Mouse (Mus musculus): ENCODE data around the gene Loxl3. TPM values are rescaled to one million over a fixed set of nuclear protein-coding genes. Genes with fewer than 3 reads are reported as not detected.

The Loxl3 gene
- total RNA-seq, 2 experiments from 2014 or later, result 2.0 to 2.2 TPM

DNA sequence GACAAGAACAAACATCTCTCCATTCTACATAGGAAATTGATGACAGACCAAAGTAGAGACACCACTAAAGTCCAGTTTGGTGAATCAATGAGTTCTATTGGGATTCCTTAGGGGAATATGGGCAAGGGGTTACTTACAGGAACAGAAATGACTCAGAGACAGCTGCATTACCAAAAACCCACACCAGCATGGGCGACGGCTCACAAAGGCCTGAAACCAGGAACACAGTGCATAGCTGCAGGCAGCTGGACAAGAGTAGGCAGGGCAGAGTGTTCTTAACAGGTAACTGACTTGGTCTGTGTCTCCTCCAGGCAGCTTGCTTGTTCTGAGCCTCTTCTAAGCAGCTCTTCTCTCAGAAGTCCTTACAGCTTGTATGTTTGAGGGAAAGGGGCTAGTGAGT lies 18.2 kb upstream of the Loxl3 start:
- no peak for DNase-seq (ENCODE audit: low spot score in 2 of 2)

DNA sequence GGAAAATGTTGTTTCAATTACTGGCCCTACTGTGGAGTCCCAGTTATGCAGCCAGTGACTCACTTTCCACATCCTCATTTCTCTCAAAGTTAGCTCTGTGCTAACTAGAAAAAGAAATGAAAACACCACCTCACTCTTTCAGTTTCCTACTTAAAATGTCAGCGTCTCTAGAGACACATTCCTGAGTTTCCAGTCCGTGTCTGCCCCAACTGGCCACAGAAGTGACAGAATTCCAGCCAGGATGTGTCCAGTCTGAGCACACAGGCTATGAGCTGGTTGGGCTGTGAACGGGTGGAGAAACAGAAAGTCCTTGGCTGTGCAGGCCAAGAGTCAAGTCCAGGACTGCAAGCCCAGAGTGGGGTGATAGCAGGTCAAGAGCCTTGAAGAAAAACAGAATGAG lies 16.8 kb upstream of the Loxl3 start:
- no peak for DNase-seq (ENCODE audit: low spot score in 2 of 2)

DNA sequence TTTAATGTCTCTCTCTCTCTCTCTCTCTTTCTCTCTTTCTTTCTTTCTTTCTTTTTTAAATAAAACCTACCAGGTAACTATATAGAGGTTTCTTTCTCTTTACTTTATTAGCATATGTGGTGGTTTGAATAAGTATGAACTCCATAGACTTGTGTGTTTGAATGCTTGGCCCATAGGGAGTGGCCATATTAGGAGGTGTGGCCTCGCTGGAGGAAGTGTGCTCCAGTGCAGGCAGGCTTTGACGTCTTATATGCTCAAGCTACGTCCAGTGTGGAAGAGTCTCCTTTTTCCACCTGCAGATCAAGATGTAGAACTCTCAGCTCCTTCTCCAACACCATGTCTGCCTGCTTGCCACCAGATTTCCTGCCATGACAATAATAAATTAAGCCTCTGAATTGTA lies 14.9 kb upstream of the Loxl3 start:
- no peak for DNase-seq (ENCODE audit: low spot score in 2 of 2)

DNA sequence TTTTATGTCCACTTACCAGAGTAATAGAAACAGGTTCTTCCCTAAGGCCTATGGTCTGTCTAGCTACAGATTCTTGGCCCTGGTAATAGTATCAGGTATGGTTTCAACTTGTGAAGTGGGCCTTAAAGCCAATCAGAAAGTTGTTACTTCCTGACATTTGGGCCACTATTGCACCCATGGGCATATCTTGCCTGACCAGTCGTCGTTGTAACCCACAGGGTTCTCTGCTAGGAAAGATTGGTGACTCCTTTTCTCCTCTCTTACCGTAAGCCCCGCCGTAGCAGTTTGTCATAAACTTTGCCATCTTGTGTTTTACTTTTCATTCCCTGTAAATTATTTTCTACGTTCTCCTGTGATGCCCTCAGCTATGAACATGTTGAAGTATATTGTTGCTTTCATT lies 13.9 kb upstream of the Loxl3 start:
- DNase-seq (ENCODE audit: low spot score in 2 of 2), result no peak

DNA sequence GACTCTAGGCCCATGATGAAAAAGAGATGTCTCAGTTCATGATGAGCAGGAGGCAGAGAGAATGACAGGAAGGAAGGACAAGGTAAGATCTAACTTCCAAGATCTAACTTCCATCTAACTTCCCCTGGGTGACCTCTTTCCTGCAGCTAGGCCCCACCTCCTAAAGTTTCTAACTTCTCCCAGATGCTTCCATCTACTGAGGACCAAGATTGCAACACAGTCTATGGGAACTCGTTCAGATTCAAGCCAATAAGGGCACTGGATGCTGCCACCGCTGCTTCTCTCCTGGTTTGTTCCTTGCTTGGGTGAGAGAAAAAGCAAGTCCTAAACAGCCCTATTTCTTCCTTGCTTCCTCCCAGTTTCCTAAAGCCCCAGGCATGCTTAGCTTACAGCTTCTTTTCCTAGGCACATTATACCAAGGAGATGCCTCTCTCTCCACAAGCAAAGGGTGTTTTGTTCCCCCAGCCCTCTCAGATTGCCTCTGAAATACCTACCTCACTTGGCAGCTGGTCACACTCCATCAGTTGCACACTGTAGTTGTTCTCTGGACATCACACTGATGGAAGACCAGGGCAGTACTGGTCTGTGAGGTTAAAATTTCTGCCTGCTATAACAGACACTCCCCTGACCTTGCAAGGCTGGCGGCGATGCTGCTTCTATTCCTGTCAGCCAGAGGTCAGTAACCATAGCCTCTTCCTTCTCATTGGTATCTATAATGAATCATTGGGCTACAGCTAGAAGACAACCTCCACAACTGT lies 13.0 kb upstream of the Loxl3 start:
- DNase-seq (ENCODE audit: low spot score in 2 of 2), result no peak

DNA sequence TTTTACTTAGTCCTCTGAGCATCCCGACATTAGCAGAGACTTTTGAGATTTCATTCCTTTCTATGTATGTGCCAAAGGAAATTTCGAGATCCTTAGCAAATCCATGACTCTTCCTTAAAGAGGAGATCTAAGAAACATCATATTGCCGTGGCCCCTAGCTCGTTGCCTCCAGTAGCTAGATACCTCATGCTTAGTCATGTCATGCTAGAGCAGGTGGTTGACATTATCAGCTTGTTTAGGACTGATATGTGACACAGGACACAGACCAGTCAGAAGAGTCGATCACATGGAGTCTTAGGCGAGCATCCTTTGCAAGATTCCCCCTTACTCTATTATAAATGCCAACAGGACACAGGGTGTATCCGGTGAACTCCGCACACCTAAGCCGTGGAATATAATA lies 11.0 kb upstream of the Loxl3 start:
- no peak for DNase-seq (ENCODE audit: low spot score in 2 of 2)

DNA sequence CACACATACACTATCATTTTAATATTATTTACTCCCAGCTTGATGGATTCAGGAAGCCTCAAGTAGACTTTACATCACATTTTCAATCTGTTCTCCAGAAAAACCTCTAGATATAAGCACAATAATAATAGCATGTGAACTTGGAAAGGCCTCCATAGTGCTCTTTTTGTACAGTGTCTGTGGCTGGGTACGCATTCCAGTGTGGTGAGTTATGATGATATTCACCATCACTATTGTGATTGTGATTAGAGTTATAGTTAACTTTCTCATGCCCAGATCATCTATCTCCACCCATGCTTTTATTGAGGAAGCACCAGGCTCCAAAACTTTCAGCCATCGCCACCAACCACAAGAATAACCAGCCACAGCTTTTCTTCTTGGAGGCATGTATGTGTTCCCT lies 10.2 kb upstream of the Loxl3 start:
- DNase-seq (ENCODE audit: low spot score in 2 of 2), result no peak

DNA sequence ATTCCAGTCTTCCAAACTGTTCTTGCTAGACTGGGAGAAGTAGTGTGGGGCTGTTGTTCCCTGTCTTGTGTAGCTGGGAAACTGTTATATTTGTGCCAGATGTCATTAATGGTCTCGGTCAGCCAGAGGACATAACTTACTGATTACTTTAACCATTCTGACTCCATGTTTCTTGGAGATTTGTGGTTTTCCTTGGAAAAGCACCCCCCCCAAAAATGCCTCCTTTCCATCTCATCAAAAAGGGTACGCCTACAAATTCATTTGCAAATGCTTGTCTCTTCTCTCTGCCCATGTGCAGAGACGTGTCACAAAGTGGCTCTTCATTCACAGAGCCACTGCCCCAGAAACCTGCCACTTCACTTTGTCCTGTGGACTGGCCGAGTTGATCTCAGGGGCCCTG lies 9.6 kb upstream of the Loxl3 start:
- no peak for DNase-seq (ENCODE audit: low spot score in 2 of 2)

DNA sequence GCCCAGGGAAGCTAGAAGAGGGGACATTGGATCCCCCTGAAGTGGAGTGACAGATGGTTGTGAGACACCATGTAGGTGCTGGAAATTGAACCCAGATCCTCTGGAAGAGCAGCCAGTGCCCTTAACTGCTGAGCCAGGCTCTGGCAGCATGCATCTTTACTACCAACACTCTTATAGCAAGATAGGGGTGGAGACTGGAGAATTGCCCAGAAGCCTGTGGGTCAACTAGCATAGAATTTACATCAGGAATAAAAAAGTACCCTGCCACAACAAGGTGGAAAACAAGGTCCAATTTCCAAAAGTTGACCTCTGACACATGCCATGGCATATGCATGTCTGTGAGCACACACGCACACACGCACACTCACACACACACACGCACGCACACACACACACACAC lies 8.8 kb upstream of the Loxl3 start:
- DNase-seq (ENCODE audit: low spot score in 2 of 2), result no peak

DNA sequence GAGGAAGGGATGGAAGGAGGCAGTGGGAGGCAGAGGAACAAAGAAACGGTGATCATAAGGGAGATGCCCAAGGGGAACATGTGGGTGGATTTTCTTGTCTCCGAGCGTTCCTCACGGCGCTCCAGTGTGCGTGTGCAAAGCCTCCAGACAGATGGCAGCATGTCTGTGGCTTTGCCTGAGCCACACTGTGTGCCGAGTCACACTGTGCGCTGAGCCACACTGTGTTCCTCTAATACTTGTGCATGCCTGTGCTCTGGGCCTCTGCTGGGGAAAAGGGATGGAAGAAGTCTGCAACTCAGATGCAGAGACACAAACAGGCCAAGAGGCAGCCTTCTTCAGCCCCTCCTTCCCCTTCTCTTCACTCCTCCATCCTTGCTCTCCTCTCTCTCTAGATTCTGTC lies 6.7 kb upstream of the Loxl3 start:
- DNase-seq (ENCODE audit: low spot score in 2 of 2), result no peak

DNA sequence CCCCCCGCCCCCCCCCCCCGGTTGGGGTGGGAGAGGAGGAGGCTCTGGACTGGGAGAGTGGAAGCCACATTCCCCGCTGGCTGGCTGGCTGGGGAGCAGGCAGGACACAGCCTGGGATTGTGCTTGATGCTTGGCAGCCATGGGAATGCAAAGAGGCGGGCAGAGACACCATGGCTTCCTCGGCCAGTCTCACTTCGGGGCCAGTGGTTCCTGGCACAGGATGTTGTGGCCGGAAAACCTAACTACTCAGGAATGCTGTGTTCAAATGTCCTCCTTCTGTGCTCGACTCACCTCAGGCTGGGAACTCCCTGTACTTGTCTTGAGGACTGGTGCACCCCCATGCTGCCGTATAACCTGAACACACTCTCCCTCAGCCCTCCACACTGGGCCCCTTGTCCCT lies 6.3 kb upstream of the Loxl3 start:
- no peak for DNase-seq (ENCODE audit: low spot score in 2 of 2)

DNA sequence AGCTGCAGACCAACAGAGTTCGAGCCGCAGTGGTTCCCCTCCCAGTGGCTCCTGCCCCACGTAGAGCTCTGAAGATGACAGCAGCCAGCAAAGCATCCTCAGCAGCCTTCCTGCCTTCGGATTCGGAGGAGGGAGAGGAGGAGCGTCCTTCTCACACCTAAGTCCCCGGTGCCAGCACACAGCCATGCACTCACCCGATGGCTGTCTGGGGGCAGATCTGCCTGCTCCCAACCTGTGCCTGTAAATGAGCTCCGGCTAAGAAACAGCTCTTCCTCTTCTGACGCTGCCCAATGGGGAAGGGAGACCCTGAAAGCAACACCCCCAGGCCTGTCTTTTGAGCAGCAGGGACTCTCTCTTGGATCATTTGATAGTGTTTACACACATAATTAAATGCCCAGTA lies 4.2 kb upstream of the Loxl3 start:
- DNase-seq (ENCODE audit: low spot score in 2 of 2), result no peak

DNA sequence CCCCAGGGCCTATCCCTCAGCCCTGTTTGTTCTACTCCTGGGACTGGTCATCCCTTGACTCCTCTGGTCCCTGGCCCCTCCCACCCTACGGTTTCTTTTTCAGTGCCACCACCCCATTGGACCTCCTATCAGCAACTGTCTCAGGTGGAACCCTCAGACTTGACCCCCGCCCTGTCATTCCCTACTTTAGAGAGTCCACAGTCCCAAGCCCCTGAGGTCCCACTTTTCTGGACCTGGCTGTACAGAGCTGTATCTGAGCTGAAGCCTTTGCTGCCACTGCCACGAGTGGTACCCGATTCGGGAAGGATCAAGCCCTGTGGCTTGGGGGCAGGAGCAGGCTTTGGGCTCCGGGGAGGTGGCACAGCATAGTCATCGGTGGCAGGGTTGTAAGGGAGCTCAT lies 2.9 kb upstream of the Loxl3 start:
- DNase-seq (ENCODE audit: low spot score in 2 of 2), result no peak

DNA sequence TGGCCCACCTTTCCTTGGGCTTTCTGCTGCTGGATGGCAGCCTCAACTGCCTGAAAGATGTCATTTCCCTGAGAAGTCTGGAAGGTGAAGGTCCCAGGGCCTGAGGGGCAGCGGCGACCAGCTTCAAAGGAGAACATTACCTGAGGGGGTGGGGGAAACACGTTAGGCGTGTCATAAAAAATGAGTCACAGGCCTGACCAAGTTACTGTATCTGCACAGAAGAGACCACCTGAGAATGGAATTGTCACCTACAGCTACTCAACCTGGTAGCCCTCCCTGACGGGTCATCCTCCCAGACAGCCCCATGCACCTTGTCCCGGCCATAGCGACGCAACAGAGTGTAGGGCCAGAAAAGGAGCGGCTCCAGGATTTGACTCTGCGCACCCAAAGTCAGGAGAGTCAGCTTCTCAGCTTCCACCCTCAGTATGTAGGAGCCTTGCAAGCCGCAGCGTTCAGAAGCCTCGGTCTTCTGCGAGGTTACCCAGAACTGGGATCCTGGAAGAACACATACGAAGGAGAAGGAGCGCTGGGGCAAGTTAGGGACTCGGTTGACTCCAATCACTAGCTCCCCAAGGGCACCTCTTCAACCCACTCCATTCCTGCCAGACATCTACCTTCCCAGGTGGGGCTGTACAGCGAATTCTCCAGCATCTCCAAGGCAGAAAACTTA lies 1.9 kb upstream of the Loxl3 start:
- no peak for DNase-seq (ENCODE audit: low spot score in 2 of 2)

DNA sequence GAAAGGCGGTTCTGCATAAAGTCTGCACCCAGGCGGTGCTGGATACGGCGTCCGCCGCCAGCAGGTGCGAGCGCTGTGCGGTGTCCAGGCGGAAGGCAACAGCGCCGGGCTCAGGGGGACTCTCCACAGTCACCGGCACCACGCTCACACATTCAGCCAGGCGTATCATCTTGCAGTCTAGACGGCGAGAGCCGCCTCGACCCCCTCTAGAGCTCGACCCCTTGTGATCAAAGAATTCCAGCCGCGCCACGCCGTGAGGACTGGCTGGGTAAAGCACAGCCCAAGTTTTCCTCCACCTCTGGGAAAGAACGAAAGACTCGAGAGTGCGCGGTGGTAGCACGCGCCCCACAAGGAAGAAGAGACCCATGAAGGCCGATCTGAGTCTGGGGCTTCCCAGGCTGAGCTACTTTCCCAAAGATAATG lies 1.2 kb upstream of the Loxl3 start:
- DNase-seq (ENCODE audit: low spot score in 2 of 2), result peak in 1 of 2 experiments; percentile 18

DNA sequence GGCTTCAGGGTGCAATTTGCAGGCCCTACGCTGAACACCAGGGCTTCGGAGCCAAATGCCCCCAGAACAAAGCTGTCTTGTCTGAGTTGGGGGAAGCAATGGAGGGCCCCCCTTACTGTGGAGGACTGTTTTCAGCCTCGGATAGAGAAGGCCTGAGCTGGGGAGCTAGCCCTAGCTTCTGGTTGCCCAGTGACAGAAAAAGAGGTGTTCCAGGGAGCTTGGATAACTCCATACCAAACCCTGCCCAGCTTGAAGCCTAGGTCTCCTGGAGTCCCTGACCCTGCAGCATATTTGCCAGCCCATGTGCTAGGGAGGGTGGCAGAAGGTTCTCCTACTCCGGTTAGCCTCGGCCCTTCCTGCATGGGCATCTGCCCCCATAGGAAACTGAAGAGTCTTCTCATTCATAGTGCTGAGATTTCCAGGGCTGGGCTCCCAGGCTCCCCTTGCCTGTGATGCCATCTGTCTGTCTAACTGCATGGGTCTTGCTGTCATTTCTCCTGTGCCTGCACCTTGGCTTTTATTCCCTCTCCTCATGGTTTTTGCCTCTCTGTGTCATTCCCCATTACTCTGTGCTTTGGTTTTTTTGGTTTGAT lies 586 bp downstream of the Loxl3 start:
- no peak for DNase-seq (ENCODE audit: low spot score in 2 of 2)

DNA sequence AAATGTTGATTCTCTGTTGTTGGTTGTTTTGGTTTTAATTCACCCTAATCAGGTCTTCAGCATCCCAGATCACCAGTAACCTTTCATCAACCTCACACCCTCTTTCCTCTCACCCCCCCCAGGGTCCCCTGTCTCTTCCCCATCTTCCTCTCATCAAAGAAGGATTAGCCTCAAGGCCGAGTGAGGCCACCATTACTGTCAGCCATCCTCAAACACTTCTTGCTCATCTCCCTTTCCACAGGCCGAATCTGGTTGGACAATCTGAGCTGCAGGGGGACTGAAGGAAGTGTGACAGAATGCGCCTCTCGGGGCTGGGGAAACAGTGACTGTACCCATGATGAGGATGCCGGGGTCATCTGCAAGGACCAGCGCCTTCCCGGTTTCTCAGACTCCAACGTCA lies 3.2 kb downstream of the Loxl3 start:
- no peak for DNase-seq (ENCODE audit: low spot score in 2 of 2)

DNA sequence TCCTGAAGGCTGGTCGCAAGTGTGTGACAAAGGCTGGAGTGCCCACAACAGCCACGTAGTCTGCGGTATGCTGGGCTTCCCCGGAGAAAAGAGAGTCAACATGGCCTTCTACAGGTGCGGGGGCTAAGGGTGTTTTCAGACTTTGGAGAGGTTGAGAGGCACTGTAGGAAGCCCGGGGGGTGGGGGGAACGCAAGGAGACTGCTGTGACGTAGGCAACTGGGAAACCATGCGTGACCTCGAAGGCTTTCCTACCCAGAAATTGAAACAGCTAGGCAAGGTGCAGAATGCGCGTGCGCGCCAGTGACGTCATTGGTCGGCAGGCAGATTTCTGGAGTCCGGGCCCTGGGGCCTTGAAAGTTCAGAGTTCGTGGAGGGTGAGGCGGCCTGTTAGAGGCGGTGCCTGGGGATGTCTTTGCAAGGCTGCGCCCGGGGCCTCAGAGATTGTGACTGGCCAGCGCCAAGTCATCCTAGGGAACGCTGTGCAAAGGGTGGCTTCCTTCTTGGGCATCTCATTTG lies 4.6 kb downstream of the Loxl3 start:
- DNase-seq (ENCODE audit: low spot score in 2 of 2), result peak; percentile 84 to 93

DNA sequence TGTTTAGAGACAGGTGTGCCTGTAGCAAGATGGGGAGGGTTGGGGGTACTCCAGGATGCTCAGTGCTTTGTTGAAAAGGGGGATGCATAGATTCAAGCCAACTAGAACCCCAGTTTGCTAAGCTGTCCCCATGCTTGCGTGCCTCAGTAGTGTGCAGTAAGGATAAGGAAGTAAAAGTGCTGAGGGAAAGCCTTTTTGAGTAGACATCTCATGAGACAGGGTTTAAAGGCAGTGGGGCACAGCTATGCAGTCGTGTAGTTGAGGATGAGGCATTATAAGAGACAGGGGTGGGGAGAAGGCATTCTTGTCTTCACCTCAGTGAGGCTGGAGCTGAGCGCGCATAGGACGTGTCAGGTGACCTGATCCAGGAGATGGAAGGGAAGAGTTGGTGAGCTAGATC lies 6.6 kb downstream of the Loxl3 start:
- no peak for DNase-seq (ENCODE audit: low spot score in 2 of 2)

DNA sequence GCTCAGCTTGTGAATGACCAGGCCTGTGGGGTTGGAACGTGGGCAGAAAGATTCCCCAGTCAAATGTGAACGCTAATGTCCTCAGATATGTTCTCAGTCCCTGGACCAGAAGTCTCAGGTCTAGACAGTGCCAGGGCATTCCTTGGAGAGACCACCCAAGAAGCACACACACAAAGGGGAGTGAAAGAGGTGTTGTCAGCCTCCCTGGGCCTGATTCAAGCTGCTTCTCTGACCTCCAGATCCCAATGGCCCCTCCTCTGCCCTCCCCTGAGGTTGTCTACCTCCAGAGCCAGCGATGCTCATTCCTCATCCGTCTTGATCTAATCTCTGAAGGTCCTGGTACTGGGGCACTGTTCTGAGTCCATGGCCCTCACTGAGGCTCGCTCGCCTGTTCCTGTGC lies 9.6 kb downstream of the Loxl3 start:
- DNase-seq (ENCODE audit: low spot score in 2 of 2), result no peak

DNA sequence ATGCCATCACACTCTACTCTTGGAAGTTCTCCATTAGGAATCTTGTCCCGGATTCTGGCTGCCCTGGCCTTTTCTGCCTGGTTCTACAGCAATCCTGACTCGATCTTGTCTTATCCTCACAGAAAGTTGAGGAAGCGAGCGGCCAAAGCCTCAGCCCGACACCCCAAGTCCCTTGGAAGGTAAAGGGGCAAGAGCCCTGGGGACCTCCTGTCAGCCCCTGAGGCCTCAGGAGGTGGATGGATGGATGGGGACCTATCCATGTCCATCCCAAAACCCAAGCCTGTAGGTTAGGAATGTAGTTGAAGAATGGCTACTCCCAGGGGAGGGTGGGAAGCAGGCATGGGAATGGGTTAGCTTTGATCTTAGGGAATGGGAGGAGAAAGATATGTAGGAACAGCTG lies 10.0 kb downstream of the Loxl3 start:
- DNase-seq (ENCODE audit: low spot score in 2 of 2), result no peak

DNA sequence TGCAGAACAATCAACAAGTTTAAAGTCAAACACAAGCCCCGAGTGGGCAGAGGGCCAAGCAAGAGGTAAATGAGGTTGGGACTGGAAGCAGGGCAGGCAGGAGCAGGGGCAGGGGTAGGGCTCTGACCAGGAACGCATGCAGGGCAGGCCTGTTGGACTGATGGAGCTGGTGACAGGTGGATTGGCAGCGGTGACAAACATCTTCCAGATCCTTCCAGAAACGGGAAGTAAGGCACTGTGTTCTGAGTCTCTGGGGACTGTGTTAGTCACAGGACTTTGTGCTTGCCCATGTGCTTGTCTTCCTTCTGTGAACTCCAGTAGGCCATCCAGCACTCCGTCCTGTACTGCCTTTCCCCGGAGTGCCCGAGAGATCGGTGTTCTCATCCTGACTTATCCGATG lies 10.8 kb downstream of the Loxl3 start:
- no peak for DNase-seq (ENCODE audit: low spot score in 2 of 2)

DNA sequence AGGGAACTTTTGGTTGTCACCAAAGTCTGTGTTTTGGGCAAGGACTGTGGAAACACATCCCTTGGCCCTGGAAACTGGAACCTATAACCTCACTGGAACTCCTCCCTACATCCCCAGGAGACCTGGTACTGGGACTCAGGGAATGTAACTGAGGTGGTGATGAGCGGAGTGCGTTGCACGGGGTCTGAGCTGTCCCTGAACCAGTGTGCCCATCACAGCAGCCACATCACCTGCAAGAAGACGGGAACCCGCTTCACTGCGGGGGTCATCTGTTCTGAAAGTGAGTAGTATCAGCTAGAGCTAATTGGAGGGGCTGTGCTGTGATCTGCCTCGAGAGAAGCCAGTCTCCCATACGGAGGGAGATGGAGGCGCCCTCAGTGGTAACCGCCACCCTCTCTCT lies 15.4 kb downstream of the Loxl3 start:
- DNase-seq (ENCODE audit: low spot score in 2 of 2), result no peak

Data from left cerebral cortex, adult 18-20 months (tissue).